Mouse (Mus musculus) testis, adult 2 months (tissue): Measurements from ENCODE around the gene Kank1.

Experiments used
- CTCF ChIP-seq: fragments of 200-500 bp; IDR thresholded peaks from 2 replicates; pipeline ENCODE4 v1.5.1; 2012; ENCODE audit warnings: low read depth, mild to moderate bottlenecking, inconsistent platforms, low read length, moderate library complexity; ENCODE audit not compliant: control insufficient read depth, insufficient read depth, insufficient replicate concordance
- POLR2A ChIP-seq: fragments of 200-500 bp; IDR thresholded peaks from 2 replicates; pipeline ENCODE4 v1.6.1; 2012; ENCODE audit warnings: low read depth, mild to moderate bottlenecking, inconsistent platforms, low read length, moderate library complexity; ENCODE audit not compliant: control insufficient read depth

DNA sequence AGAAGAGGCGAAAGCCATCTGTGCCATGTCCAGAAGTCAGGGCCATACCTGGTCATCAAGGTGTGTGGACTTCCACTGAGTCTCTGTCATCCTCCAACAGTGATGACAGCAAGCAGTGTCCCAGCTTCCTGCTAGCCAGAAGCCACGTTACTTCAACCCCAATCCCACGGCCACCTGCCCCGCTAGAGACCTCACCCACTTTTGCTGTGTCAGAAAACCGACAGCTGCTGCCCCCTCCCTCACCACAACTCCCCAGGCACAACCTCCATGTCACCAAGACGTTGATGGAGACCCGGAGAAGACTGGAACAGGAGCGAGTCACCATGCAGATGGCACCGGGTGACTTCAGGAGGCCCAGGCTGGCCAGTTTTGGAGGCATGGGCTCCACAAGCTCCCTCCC lies 172.5 kb downstream of the Kank1 start:
- TF ChIP-seq CTCF (no peak), POLR2A (no peak)
